Mouse (Mus musculus): ENCODE results near the gene Rab20.

GRCm38 (mm10) chr8:11465619-11466018 is 12.9 kb downstream of the Rab20 start:
- no peak for TF ChIP-seq CTCF (IDR thresholded peaks at IDR 0.05; ENCODE audit: low read depth, low read length)
- TF ChIP-seq GATA1 (IDR thresholded peaks at IDR 0.05; ENCODE audit: borderline replicate concordance, low read length): no peak
- TF ChIP-seq POLR2AphosphoS5 (IDR thresholded peaks at IDR 0.05; ENCODE audit: insufficient replicate concordance, low read depth, low read length): no peak
